Comparison of ENCODE assay signal across 28 mouse cellular contexts in the genomic region with DNA sequence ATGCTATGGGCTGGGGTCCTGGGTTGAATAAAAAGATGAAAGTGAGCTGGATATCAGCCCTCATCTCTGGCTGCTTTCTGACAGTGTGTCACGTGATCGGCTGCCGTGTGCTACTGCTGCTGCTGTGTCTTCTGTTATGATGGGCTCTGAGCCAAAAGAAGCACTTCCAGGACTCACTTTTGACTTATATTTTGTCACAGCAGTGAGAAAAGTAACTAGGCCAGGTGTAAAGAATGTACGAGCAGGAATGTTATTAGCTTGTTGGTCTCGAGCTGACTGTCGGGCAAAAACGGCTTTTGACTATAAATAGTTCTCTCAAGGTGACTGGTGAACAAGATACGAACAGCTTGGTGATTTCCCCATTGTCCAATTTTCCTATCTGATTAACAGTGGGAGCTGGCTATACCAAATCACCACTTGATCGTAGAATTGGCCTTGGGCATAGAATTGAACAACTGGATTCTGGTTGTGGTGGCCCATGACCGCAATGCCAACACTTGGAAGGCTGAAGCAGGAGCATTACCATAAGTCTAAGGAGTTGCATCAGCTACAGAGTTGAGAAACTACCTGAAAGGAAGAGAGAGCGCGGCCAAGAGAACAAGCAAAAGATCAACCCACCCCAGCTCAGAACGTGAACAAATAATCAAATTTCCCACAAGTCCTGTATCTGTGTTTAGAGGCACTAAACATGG.
DNase-seq lines count a peak whose midpoint lies in the region; ATAC-seq lines count a peak whose summit lies in the region.
"Had no signal": no experiment of that assay in that cellular context is flagged by ENCODE, and none has a peak within 500 bp of the region (broad histone marks: within the 10 kb centered on the region; RNA-seq: fewer than 3 reads in every experiment).

No protein-coding gene starts in this region.

- no peak overlapping the region for H3K27ac ChIP-seq in embryonic facial prominence, embryonic 14.5 days (replicated peaks; ENCODE audit: low read depth, low read length)
- no peak overlapping the region for H3K27ac ChIP-seq in embryonic facial prominence, embryonic 10.5 days (replicated peaks)
- H3K27ac ChIP-seq: embryonic facial prominence, embryonic 13.5 days; hindbrain, embryonic 12.5 days; hindbrain, embryonic 15.5 days; kidney, embryonic 15.5 days had no signal

- H3K4me1 ChIP-seq in embryonic facial prominence, embryonic 14.5 days (ENCODE audit: control insufficient read depth, insufficient read depth, low read length) = 0 out of 2 replicates have a peak, but pooled peaks cover 3% of the 10 kb centered on the region
- 0 out of 2 replicates have a peak, but pooled peaks cover 4% of the 10 kb centered on the region for H3K4me1 ChIP-seq in embryonic facial prominence, embryonic 10.5 days
- H3K4me1 ChIP-seq: embryonic facial prominence, embryonic 13.5 days; hindbrain, embryonic 12.5 days; hindbrain, embryonic 15.5 days had no signal

- peak; percentile 9 for DNase-seq in adrenal gland, adult 2 months
- no peak for DNase-seq in adrenal gland, postnatal 14 days
- peak; percentile 28 for DNase-seq in embryonic facial prominence, embryonic 14.5 days (ENCODE audit: low spot score)
- no peak for DNase-seq in embryonic facial prominence, embryonic 10.5 days (ENCODE audit: low spot score)
- peak; percentile 20 for DNase-seq in kidney, postnatal 10 days
- DNase-seq in kidney, adult 11 months = no peak
- DNase-seq in gonadal fat pad, adult 2 months (ENCODE audit: low read depth) = peak; percentile 70
- no peak for DNase-seq in heart, postnatal 4 days
- DNase-seq: adrenal gland, adult 8-10 months; B cell, adult 2 months; cerebellum, adult 11 months; cerebellum, adult 2 months; cerebellum, adult 9-11 months; cerebellum, postnatal 25 days; forebrain, postnatal 0 days; gastrocnemius, postnatal 25 days; heart, adult 11 months; heart, postnatal 14 days; kidney, adult 8-10 months had no signal

- no peak overlapping the region for H3K9ac ChIP-seq in embryonic facial prominence, embryonic 14.5 days (ENCODE audit: low read depth, low read length)
- H3K9ac ChIP-seq: embryonic facial prominence, embryonic 13.5 days; forebrain, postnatal 0 days; heart, embryonic 12.5 days; hindbrain, embryonic 12.5 days; hindbrain, embryonic 15.5 days; kidney, embryonic 15.5 days had no signal

- ATAC-seq in embryonic facial prominence, embryonic 14.5 days (ENCODE audit: low read depth) = no peak
- ATAC-seq: forebrain, embryonic 14.5 days; forebrain, postnatal 0 days; intestine, postnatal 0 days had no signal

- no peaks in the 10 kb centered on the region for H3K27me3 ChIP-seq in embryonic facial prominence, embryonic 14.5 days (replicated peaks; ENCODE audit: control insufficient read depth, insufficient read depth, low read length)
- H3K27me3 ChIP-seq in embryonic facial prominence, embryonic 10.5 days (replicated peaks; ENCODE audit: low read depth, poor library complexity, severe bottlenecking) = no peaks in the 10 kb centered on the region
- H3K27me3 ChIP-seq: CH12.LX; embryonic facial prominence, embryonic 13.5 days; heart, embryonic 12.5 days; hindbrain, embryonic 12.5 days; hindbrain, embryonic 15.5 days; kidney, embryonic 15.5 days had no signal

- WGBS in embryonic facial prominence, embryonic 14.5 days = 80% methylated on average over 13 of the region's 13 CpGs
- WGBS in embryonic facial prominence, embryonic 10.5 days = 92% methylated on average over 13 of the region's 13 CpGs

- H3K9me3 ChIP-seq in embryonic facial prominence, embryonic 14.5 days (ENCODE audit: control insufficient read depth, low read length) = no peaks in the 10 kb centered on the region
- H3K9me3 ChIP-seq in embryonic facial prominence, embryonic 10.5 days = no peaks in the 10 kb centered on the region
- H3K9me3 ChIP-seq: embryonic facial prominence, embryonic 13.5 days; heart, embryonic 12.5 days; hindbrain, embryonic 12.5 days; hindbrain, embryonic 15.5 days; kidney, embryonic 15.5 days had no signal

- no peak overlapping the region for H3K4me2 ChIP-seq in embryonic facial prominence, embryonic 14.5 days (ENCODE audit: low read depth, low read length)
- H3K4me2 ChIP-seq: embryonic facial prominence, embryonic 13.5 days; heart, embryonic 12.5 days; hindbrain, embryonic 12.5 days; hindbrain, embryonic 15.5 days; kidney, embryonic 15.5 days had no signal

- no peak overlapping the region for H3K4me3 ChIP-seq in embryonic facial prominence, embryonic 14.5 days (ENCODE audit: low read depth, low read length)
- no peak overlapping the region for H3K4me3 ChIP-seq in embryonic facial prominence, embryonic 10.5 days
- H3K4me3 ChIP-seq: embryonic facial prominence, embryonic 13.5 days; heart, embryonic 12.5 days; hindbrain, embryonic 12.5 days; hindbrain, embryonic 15.5 days; kidney, embryonic 15.5 days had no signal

- H3K36me3 ChIP-seq in embryonic facial prominence, embryonic 14.5 days (ENCODE audit: control insufficient read depth, insufficient read depth, low read length) = no peaks in the 10 kb centered on the region
- no peaks in the 10 kb centered on the region for H3K36me3 ChIP-seq in embryonic facial prominence, embryonic 10.5 days (replicated peaks)
- H3K36me3 ChIP-seq: embryonic facial prominence, embryonic 13.5 days; G1E; heart, embryonic 12.5 days; hindbrain, embryonic 12.5 days; hindbrain, embryonic 15.5 days; kidney, embryonic 15.5 days had no signal

Comparison
In these comparisons a context has a peak if more than half of its experiments do, and no peak if none do; other contexts are left out.
1. DNase-seq: peak in adrenal gland, adult 2 months (single experiment), embryonic facial prominence, embryonic 14.5 days (single experiment), kidney, postnatal 10 days (single experiment) and gonadal fat pad, adult 2 months (single experiment); none in adrenal gland, postnatal 14 days (single experiment), embryonic facial prominence, embryonic 10.5 days (single experiment), kidney, adult 11 months (single experiment) and heart, postnatal 4 days (single experiment).